Mouse (Mus musculus): ENCODE measurements around the gene Cst7. TPM values are rescaled to one million over a fixed set of nuclear protein-coding genes. Genes with fewer than 3 reads are reported as not detected.
A peak's percentile ranks its signal among the peaks of the same experiment; 100 is the strongest.
"Not testable (repeated sequence)": the region's sequence is repeated elsewhere in the genome, so short reads cannot be mapped to it uniquely, and the experiment has no call there.

Cst7 gene
- total RNA-seq (2021), result not detected

DNA sequence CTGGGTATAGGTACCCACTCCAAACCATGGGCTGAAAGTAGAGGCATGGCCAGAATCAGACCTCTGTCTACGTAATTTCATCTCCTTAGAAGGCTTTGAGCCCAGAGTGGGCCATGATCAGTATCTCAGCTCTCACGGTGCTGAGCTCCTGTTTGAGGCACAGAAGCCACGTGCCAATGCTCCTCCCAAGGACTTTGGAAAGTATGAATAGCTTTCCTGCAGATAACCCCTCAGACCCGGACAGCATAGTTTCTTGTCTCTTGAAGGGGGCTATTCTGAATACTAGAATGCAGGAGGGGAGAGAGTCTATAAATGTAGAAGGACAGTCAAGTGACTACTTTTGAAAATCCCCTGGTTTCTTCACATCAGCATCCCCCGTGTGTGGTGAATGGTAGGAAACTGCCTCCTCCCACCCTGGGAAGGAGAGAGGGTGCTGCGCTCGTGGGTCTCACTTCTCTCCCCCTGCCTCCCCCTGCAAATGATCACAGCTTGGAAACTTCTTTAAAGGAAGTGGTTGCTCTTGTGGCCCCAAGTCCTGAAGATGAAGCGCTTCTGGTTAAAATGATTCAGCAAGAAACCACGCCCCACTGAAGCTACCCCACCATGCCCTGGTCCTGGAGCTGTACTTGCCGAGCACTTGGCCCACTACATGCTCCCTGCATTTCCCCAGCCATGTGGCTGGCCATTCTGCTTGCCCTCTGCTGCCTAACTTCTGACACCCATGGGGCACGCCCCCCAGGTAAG is at the start of gene Cst7:
TSS of gene Cst7 (plus strand) at position 569 of the 744 bp plus-strand sequence.
- DNase-seq (ENCODE audit: low spot score in 2 of 2), result no peak
- intact Hi-C loops (cut with DNase I), result no loop called here

DNA sequence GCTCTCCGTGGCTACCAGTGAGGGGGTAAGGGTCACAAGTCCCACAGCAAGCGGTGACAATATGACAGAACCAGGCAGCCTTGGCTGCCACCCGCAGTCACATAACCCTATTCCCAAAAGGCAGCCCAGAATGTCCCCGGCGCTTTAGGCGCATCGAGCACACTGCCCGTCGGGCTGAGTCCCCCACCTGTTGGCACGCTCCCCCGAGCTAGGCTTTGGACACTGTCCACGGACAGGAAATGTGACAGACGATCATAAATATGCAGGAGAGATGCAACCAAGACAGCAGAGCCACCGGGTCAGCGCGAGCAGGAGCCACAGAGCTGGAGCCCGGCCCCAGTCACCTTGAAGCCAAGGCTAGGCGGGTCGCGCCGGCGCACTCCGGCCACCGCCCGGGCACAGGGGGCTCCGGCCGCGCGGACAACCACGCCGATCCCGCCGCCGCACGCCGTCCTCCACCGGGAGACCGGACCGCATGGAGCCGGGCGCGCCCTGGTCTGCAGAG is 44.5 kb upstream of the Cst7 start:
- no peak for DNase-seq (ENCODE audit: low spot score in 2 of 2)
- intact Hi-C loops (cut with DNase I), result no loop called here

DNA sequence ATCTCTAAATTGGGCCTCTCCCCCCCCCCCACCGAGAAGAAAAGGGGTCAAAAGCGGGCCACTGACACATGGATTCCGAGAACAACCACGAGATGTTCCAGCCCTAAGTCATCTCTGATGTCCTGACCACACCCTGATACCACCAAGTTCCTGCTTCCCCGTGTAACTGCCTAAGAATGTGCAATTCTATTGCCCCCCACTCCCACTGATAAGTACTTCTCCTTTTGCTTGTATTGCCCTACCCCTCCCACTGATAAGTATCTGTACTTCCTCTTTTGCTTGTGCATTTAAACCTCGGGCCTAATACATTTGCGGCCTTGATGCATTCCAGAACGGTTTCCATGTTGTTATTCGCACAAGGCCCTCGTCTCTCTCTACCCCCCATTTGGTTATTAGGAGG is 20.6 kb upstream of the Cst7 start:
- DNase-seq (ENCODE audit: low spot score in 2 of 2); intact Hi-C loops (cut with DNase I): not testable (repeated sequence)

DNA sequence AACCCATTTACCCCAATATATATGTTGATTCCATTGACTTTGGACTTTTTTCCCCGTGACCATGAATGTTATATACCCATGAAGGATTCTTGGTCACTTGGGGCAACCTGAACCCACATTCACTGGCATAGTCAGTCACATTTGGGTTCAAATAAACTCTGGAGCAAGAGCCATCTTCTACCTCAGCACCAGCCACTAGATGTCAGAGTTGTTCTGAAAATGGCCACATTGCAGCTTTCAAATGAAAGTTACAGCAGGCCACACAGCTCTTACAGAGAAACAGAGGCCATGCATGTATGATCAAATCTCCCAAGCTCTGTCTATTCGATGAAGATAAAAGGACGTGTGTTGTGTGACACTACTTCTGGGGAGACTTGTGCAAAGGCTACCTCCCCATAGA is 11.6 kb upstream of the Cst7 start:
- DNase-seq (ENCODE audit: low spot score in 2 of 2), result no peak
- intact Hi-C loops (cut with DNase I), result loop anchor here (2.0 to 5.0 kb wide), 2 partner anchors 116 to 189 kb away; partner anchors contain the start of gene Entpd6

DNA sequence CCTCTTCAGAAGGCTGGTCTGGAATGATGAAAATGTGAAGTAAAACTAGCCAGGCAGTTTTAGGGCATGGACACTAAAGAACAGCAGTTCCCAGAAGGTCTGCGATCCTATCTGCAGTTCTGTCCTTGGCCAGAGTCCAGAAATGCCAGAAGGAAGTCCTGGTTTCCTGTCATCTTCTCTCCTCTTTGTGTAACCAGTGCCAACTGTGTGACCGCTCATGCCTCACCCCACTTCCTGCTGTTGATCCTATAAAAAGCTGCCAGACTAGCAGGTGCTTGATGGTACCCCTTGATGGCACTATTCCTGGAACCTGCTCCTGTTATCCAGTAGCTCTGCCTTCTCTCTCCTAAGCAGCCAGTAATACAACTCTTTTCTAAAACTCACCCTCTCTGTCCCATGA is 3.2 kb upstream of the Cst7 start:
- DNase-seq (ENCODE audit: low spot score in 2 of 2), result no peak
- intact Hi-C loops (cut with DNase I), result no loop called here

DNA sequence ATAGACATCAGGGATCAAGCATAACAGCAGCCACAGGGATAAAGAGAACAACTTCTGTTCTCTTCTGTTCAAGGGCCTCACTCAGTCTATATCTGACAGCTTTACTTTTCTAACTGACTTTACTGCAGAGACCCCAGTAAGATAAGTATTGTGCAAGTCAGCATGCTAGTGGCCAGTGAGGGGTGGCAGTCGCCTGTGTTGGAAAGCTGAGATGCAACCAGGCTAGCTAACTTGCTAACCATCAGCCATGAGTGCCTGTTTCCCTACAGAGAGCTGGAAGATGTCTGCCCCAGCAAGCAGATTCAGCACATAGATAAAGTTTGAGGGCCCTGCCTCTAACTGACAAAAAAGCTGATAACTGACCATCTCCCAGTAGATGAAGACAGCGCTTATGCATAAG is 546 bp downstream of the Cst7 start:
- no peak for DNase-seq (ENCODE audit: low spot score in 2 of 2)
- intact Hi-C loops (cut with DNase I), result no loop called here

DNA sequence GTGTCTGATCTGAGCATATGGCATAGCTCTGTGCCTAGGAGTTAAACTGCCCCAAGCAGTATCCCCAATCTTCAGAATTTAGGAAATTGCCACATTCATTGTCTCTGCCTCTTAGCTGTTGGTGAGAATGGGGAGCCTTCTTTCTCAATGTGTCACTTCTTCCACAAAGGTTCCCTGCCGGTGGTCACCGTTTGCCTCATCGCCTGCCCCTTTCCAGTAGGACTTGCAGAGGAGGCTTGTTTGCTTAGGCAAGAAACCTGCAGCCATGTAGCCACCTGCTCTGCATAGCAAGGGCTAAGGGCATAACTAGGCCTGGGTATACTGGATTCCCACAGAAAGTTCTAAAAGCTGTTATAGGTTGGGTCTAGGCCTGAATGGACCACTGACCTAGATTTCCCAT is 2.2 kb downstream of the Cst7 start:
- intact Hi-C loops (cut with DNase I), result no loop called here
- no peak for DNase-seq (ENCODE audit: low spot score in 2 of 2)

DNA sequence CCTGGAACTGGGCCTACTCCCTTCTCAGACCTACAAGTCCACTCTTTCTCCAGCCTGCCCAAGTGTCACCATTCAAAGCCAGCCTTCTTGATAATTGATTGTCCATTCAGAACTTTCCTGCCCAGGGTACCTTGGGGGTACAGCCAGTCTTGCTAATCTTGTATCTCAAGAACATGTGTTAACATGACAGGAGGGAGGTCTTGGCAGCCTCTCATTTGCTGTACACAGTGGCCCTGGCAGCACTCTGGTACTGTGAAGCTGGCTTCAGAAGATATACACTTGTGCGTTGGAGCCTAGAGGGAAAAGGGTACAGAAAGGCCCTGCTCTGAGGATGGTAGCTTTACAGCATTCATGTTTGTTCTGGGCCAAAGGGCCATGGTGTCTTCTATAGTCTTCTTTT is 6.0 kb downstream of the Cst7 start:
- intact Hi-C loops (cut with DNase I), result no loop called here
- DNase-seq (ENCODE audit: low spot score in 2 of 2), result no peak

DNA sequence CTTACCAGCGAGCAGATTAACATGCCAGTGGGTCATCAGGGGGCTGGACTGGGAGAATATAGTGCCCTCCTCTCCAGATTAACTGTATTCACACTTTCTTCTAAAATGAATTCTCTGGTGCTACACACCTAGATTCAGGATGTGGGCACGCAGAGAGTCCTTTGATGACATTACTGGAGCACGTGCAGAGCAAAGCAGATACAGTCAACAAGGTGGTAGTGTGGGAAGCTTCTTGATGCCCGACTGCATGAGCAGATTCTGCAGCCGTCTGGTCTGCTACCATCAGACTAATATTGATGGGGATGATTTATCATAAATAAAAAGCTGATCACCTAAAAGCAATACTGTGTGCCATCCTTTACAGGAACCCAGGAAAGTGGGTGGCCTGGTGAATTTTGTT is 8.4 kb downstream of the Cst7 start:
- intact Hi-C loops (cut with DNase I), result no loop called here
- no peak for DNase-seq (ENCODE audit: low spot score in 2 of 2)

DNA sequence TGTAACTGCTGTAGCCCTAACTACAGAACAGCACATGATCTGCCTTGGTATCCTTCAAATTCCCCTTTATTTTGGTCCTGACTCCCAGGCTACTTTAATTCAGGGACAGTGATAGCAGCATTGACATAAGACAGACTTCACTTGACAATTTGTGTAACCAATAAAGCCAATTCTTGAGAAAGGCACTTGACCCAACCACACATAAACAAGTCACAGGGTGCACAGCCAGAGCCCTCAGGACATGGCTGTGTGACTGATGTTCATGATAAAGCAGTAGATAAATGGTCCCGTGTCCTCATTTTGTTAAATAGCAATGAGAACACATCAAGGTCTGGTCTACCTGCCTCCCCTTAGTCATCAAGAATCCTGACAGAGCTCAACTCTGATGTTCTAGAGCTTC is 9.4 kb downstream of the Cst7 start:
- intact Hi-C loops (cut with DNase I), result no loop called here
- DNase-seq (ENCODE audit: low spot score in 2 of 2), result no peak

DNA sequence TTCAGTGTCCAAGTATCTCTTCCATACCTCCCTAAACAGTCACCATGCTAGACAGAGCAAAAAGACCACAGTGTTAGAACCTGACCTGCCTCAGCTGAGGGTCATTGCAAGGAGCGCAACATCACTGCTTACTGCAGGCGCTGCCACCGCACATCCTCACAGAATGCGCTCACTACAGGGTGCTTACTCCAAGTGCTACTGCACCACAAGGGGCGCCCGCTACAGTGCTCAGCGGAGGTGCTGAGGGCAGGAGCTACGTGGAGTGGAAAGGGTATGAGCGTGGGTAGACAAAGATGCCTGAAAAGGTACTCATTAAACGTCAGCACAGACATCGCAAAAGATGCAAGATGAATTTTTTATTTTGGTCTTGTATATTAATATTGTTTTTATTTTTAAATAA is 18.9 kb downstream of the Cst7 start:
- no peak for DNase-seq (ENCODE audit: low spot score in 2 of 2)
- intact Hi-C loops (cut with DNase I), result no loop called here

DNA sequence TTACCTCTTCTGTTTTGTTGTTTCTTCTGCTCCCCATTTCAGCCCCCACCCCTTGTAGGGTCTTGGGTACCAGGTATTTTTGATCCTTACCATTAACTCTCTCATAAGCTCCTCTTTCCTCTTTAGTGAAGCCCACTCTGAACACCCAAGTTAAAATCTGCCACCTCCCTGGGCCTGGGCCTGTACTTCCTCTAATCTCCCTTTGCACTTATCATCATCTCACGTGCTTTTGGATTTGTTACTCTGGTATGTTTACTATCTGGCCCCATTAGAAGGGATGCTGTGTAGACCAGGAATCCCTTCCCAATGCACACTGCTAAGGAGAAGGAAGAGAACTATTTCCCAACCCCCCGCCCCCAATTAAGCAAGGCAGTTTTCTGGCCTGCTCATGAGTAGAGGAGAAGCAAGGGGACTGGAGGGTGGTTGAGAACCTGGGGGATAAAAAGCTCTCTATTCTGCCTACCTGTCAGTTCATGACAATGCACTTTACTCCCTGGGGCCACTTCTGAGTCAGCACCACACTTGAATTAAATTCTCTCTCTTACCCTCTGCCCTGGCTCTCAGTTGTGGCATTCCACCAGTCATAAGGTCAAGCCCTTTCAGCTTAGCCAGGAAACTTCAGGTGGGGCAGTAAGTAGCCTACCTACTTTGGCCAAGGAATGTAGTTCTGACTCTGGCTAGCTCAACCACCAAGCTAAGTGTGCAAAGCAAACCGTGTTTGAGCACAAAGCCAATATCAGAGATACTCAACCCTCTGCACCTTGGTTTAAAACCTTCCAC is 25.4 kb downstream of the Cst7 start:
- intact Hi-C loops (cut with DNase I), result no loop called here
- no peak for DNase-seq (ENCODE audit: low spot score in 2 of 2)

DNA sequence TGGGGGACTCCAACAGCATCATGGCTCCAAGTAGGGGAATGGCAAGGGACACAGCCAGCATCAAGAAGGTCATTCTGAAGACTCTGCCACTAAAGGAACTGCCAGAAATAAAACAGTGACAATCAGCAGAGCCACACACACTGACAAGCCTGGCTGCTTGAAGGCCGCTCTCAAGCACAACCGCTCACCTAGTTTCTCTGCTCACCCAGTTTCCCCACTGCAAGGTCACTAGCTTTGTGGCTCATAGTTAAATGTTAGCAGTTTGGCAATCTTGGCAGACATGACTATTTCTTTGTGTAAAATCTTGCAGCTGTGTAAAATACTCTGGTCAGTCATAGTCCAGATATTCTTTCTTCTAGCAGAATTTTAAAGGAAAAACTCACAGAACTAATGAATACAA is 30.0 kb downstream of the Cst7 start:
- intact Hi-C loops (cut with DNase I), result loop anchor here (10.0 kb wide), 1 partner anchor 305 kb away; the partner anchor contains the start of genes Abhd12 and Gins1
- DNase-seq (ENCODE audit: low spot score in 2 of 2), result no peak

DNA sequence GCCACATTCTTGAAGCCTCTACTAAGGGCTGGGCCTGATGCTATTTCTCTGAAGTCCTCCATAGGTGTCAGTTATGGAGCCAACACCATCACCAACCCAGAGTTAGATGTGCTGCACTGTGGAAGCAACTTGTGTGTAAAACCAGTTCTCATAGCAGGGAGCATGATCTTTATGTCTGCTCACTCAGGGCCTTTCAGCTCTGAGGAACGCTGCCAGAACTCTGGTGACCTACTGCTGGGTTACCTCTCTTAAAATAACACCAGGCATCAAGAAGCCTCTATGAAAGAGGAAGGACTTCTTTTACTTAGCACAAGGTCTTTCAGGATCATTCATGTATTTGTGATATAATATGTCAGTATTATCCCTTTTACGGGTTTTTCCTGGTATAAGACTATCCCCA is 32.0 kb downstream of the Cst7 start:
- intact Hi-C loops (cut with DNase I), result loop anchor here (10.0 kb wide), 1 partner anchor 303 kb away; the partner anchor contains the start of genes Abhd12 and Gins1
- no peak for DNase-seq (ENCODE audit: low spot score in 2 of 2)

DNA sequence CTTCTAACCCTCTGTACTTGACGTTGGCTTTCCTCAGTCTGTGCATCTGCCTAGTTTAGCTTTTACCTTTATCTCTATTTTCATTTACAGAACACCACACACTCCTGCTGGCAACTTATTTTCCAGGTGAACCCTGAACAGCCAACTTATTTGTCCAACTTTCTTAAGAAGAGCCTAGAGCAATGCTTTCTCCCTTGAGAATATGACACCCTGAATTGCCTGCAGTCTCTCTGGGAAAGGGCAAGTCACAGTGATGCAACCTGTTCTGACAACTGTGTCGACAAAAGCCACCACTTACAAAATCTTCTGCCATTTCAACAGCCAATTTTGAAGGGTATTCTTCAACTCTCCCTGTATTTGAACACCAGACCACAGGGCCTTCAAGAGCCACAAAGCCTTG is 34.6 kb downstream of the Cst7 start:
- no peak for DNase-seq (ENCODE audit: low spot score in 2 of 2)
- intact Hi-C loops (cut with DNase I), result loop anchor here (10.0 kb wide), 1 partner anchor 300 kb away; the partner anchor contains the start of genes Abhd12 and Gins1

DNA sequence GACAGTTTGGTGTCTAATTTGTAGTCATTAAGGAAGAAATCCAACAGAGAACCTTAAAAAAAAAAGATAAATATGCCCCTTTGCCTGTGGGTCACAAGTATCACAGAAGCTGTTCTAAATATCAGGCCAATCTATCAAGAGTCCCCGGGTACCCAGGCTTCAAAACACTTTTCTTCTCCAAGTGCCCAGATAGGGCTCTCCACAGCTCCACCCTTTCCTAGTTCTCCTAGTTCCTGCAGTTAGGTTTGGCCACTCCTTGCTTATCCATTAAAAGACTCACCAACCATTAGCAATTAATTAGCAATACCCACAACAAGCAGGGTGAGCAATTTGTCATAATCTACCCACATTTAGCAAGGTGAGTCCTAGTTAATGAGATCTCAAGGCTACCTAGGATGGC is 36.9 kb downstream of the Cst7 start:
- intact Hi-C loops (cut with DNase I), result loop anchor here (10.0 kb wide), 1 partner anchor 298 kb away; the partner anchor contains the start of genes Abhd12 and Gins1
- DNase-seq (ENCODE audit: low spot score in 2 of 2), result no peak

DNA sequence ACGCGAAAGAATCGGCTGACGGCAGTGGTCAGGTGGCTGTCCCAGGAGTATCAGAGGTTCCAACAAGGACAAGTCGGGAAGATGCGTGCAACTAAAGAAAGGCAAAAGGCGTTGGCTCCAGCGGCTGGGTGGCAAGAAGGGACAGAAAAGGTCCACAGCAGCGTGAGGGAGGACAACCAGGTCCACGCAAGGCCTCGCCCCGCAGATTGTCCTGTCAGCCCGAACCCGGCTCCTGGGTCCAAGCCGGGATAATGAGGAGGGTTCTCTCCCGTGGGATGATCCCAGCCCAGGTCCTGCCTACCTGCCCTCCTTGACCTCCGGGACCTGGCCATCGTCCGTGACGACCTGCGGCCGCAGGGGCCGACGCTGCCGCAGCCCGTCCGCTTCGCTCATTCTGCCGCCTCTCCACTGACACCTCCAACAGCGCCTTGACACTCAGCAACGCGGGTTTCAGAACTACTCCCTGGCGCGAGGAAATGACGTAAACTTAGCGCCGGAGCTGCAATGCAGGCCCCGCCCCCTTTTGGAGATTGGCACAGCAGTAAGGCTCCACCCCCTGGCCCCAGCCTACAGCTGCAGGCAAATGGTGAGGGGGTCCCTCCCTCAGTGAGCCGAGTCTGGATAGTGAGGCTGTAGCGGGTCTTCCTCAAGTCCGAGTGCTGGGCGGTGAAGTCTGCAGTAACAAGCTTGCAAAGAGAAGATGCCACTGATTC is 38.0 kb downstream of the Cst7 start, which contains the start of gene Apmap:
TSS of gene Apmap (minus strand) at position 481 of the 713 bp plus-strand sequence.
- intact Hi-C loops (cut with DNase I), result loop anchor here (2.0 to 10.0 kb wide), 2 partner anchors 141 to 297 kb away; partner anchors contain the start of genes Abhd12, Entpd6 and Gins1
- peak; percentile 95 to 97 for DNase-seq (ENCODE audit: low spot score in 2 of 2)

DNA sequence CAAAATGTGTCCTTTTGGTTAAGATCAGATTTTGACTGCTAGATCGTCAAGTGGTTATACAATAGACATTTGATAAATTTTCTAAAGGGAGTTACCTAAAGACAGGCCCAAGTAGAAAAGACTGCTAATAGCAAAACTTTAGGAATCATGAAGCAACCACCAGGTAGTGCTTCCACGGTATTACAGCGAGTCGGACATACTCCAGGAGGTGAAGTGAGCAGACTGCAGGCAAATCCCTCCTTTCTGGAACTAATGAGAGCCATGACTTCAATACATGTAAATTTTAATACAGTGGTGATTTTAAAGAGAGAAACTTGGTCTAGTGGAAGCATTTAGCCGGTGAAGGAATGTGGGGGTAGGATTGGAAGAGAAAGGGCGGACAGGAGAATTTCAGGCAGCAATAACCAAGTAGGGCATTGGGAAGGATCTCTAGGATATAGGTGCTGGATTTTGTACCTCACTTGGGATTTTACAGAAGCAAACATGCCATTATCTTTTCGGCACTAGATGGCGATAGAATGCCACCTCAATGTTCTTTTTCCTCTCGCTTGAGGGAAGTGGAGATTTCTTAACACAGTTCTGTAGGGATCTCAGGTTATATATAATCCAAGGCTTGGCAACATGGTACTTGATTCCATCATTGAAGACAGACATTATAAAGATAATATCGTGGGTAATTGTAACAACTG is 38.8 kb downstream of the Cst7 start:
- peak; percentile 46 to 75 for DNase-seq (ENCODE audit: low spot score in 2 of 2)
- intact Hi-C loops (cut with DNase I), result loop anchor here (1.0 to 10.0 kb wide), 3 partner anchors 66 to 296 kb away; partner anchors contain the start of genes Abhd12, Entpd6 and Gins1

DNA sequence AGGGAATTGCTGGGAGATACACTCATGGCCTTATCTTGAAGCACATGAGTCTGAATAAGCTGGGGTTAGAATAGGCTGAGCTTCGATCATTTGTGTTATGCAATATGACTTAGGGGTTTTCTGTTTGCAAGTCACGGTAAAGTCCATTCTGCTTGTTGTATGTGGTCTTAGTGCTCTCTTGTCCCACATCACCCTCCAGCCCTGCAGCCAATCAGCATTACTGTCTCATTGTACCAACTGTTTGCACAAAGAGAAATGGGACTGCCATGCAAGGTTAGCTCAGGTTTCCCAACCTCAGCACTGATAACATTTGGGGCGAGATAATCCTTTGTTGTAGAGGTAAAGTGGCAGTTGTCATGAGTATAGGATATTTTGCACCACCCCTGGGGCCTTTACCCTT is 39.9 kb downstream of the Cst7 start:
- no peak for DNase-seq (ENCODE audit: low spot score in 2 of 2)
- intact Hi-C loops (cut with DNase I), result no loop called here

Data from left cerebral cortex, postnatal 36 days (tissue).